Mouse (Mus musculus): ENCODE results near the gene Nup35. TPM values are rescaled to one million over a fixed set of nuclear protein-coding genes. Genes with fewer than 3 reads are reported as not detected.

Nup35 gene
- polyA plus RNA-seq (2012; rRNA removed) = 17.4 and 21.9 TPM in 2 replicates

GRCm38 (mm10) chr2:80616854-80617737 lies at the start of gene Nup35, which contains the start of gene Dusp19:
Nup35 (plus strand) TSS chr2:80617236.
Dusp19 (plus strand) TSS chr2:80617045.
- peak; percentile 88 for DNase-seq (ENCODE audit: low spot score)

DNA sequence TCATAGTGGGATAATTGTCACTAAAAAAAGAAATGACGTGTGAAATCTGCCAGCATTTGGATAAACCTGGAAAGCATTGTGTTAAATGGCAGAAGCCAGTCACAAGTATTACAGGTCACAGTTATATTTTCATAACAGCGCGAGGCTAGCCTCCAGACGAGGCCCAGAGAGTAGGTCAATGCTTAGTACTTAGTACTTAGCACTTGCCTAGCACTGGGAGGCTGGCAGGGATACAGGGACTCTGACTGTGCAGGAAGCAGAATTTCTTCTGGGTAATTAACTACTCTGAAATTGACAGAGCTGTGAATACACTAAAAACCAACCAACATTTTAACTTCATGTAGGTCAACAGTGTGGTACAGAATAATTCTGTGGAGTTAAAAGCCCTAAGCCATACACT lies 49.6 kb upstream of the Nup35 start:
- no peak for DNase-seq (ENCODE audit: low spot score)

- DNase-seq (ENCODE audit: low spot score) = no peak
Measured at GRCm38 (mm10) chr2:80570656-80571055, 46.4 kb upstream of the Nup35 start.

DNA sequence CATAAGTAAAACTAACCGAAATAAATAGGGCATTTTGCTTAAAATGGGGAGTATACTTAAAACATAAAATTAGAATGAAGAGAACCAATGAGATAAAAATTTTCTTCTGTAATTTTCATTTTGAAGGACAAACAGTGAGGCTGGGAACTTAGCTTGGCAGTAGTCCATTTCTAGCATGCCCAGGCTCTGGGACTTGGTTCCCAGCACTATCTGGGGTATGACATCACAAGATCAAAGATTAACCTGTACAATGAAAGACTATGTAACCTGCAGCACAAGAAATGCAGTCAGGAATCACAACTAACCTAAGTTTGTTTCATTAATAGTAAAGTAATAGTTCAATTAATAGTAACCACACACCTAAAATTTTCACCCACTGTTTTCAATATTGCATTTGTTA lies 39.8 kb upstream of the Nup35 start:
- DNase-seq (ENCODE audit: low spot score) = no peak

GRCm38 (mm10) chr2:80579253-80579891 lies 37.7 kb upstream of the Nup35 start:
- DNase-seq (ENCODE audit: low spot score) = no peak

DNA sequence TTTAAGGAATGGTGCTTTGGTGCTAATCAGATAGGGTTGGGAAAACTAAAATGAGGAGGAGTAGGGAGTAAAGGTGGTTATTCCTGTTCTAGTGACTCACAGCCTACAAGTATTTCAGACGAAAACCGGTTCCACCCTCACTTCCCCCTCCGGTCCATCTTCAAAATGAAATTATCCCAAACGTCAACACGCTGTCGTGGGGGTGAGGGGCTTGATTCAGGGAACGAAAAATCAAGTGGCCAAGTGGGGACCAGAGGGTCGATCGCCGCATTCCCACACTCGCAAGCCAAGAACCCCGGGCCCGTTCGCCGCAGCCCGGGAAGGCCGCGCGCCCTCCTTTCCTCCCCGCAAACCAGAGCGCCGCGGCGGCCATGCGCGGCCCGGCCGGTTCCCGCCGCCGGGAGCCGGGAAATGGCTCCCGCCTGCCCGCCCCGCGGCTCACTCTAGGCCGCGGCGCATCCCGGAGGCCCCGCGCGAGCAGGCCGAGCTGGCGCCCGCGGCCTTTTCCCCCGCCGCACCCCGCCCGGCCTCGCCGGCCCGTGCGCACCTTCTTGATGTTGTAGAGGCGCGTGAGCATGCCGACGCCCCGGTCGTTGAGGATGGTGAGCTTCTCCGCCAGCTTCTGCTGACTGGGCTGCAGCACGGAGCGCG lies 36.6 kb upstream of the Nup35 start:
- no peak for DNase-seq (ENCODE audit: low spot score)

- DNase-seq (ENCODE audit: low spot score) = peak; percentile 95
Measured at GRCm38 (mm10) chr2:80581043-80581711, 35.9 kb upstream of the Nup35 start, which contains the start of gene Nckap1. Nckap1 (minus strand) TSS chr2:80581380.

DNA sequence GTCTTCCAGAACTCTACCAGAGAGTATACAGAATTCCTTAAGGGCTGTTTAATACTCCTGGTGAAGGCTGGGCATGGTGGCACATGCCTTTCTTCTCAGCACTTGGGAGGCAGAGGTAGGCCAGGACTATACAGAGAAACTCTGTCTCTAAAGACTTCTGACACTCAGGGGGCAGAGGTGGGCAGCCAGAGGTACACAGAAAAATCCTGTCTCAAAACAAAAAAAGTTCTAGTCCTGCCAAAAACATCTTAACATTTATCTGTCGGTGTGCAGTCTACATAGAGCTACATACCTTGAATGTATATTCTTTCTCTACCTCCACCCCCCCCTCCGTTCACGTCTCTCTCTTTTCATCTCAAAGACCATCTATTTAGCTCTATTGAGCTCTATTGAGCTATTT lies 34.7 kb upstream of the Nup35 start:
- no peak for DNase-seq (ENCODE audit: low spot score)

GRCm38 (mm10) chr2:80594215-80594918 lies 22.7 kb upstream of the Nup35 start:
- no peak for DNase-seq (ENCODE audit: low spot score)

DNA sequence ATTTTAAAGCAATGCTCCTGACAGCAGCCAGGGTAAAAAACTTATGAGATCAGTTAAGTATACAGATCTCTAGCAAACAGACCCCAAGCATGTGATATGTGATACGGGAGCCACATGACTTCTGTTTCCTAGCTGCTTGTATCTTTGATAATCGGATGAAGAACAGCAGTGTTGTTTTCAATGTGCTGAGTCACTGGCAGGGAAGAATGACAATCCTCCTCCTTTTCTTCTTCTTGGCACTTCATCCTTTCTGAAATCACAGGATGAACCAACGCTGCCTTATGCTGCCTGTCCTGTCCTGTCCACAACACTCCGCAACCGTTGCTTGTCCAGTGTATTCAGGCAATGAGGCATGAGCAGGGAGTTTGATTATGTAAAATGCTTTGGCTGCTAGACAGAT lies 20.1 kb upstream of the Nup35 start:
- DNase-seq (ENCODE audit: low spot score) = no peak

DNA sequence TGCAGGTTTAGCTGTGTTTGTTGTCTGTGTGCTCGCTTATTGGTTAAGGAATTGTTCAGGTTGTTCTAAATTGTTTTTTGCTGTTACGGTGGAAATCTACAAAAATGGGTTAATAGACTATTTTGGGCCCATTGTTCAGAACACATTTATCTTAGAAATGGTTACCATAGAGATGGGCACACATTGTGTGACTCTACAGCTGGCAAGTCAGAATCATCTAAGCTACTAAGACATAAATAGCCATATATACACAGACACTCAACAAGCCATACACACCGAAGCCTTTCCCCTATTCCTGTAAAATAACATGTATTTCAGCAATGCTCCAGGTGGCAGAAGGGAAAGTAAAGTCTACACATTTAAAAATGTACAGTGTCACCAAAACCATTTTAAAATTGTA lies 17.2 kb upstream of the Nup35 start:
- no peak for DNase-seq (ENCODE audit: low spot score)

DNA sequence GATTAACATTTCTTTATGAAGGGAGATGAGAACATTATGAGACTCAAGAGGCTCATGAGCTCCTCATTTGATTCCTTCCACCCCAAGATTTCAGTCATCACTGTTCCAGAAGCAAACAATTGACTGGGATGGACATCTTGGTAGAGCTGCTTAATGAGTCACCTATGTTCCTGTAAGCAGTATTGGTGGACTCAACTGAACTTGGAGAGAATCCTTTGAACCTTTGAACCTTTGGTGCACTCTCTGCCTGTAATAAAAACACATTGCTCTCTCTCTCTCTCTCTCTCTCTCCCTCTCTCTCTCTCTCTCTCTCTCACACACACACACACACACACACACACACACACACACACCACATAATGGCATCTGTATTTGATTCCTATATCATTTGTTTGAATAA lies 16.4 kb upstream of the Nup35 start:
- DNase-seq (ENCODE audit: low spot score) = no peak

- DNase-seq (ENCODE audit: low spot score) = no peak
Measured at GRCm38 (mm10) chr2:80602756-80603155, 14.3 kb upstream of the Nup35 start.

DNA sequence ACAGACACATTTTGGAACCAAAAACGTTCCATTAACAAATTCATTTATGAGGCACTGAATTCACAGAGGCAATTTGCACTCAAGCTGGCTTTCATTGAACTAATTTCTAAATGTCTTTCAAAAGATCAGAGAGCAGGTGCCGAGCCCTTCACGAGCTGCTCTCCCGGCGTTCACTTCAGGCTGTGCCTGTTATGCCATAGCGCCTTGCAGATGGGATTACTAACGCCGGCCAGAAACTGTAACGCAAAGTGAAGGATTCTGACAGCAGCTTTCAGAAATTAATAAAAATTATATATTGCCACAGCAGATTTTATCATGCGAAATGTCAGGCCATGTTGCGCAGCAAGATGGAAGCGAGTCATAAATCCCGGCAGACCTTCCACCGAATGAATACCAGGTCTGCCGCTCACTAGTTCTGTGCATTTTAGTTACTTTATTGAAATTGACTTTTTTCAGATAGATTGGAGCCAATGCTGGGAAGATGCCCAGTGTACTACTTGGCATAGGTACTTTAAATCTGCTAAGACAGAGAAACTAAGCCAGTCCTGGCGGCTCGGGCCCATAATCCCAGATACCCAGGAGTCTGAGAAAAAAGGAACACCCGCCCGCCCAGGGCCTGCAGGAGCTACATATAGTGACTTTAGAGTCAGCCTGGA lies 13.1 kb upstream of the Nup35 start:
- DNase-seq (ENCODE audit: low spot score) = no peak

DNA sequence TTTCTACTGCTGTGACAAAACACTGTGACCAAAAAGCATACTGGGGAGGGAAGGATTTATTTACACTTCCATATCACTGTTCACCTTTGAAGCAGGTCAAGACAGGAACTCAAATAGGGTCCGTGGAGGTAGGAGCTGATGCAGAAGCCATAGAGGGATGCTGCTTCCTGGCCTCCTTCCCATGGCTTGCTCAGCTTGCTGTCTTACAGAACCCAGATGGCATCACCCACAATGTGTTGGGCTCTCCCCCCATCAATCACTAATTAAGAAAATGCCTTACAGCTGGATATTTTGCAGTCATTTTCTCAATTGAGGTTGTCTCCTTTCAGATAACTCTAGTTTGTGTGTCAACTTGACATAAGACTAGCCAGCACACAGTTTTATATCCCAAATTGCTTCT lies 4.8 kb upstream of the Nup35 start:
- DNase-seq (ENCODE audit: low spot score) = no peak

- no peak for DNase-seq (ENCODE audit: low spot score)
Measured at GRCm38 (mm10) chr2:80612796-80613195, 4.2 kb upstream of the Nup35 start.

- DNase-seq (ENCODE audit: low spot score) = no peak
Measured at GRCm38 (mm10) chr2:80618991-80619390, 2.0 kb downstream of the Nup35 start.

DNA sequence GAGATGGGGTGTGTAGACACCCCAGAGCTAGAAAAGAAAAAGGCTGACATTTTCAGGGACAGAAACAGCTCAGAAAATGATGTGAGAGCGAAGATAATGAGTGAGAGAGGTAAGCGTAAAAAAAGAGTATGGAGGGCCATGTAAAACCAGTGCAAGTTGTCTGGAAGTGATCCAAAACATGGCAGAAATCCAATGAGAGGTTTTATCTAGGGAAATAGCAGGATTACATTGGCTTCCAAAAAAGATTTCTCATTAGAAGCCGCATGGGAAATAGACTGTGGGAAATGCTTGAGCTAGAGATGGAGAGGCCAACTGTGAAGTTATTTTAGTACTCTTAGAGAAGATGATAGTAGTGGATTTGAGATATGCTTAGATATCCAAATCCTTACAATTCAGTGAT lies 4.9 kb downstream of the Nup35 start:
- DNase-seq (ENCODE audit: low spot score) = no peak

DNA sequence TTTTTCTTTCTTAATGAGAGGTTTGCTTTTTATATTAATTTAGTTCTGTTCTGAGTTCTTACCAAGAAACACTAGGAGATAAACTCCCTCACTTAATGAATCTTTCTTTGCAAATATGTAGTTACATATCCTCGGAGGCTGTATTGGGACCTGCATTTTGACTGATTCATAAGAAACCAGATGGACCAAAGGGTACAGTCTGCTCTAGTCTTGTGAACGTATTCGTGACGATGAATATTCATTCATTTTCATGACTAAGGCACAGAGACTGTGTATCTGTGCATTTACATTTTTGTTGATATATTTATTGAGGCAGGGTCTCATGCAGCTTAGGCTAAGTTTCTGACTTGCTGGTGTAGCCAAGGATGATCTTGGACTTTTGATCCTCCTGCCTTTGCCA lies 7.5 kb downstream of the Nup35 start:
- DNase-seq (ENCODE audit: low spot score) = no peak

DNA sequence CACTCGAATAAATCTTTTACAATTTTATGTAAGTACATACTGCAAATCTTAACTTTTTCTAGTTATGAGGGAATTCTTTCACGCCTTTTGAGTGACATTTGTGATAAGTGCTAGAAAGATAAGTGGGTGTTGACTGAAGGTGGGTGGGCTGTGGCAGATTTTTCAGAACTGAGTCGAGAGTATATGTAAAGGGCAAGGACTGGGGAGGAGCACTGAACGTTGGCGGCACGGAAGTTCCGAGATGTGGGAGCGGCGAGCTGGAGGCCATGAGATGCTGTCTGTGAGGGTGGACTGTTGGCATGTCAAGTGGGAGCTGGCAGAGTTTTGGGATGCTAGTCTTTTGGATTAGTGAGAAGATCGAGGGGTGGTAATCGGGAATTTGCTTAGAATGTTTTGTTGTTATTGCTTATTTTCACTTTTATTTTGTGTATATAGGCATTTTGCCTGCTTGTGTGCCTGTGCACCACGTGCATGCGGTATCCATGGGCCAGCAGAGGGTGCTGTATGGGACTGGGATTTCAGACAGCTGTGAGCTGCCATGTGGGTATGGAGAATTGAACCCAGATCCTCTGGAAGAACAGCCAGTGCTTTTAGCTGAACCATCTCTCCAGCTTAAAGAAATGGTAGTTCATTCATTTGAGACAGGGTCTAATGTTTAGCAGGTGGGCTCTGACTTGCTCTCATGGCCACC lies 15.4 kb downstream of the Nup35 start:
- DNase-seq (ENCODE audit: low spot score) = no peak

Measured in urinary bladder, adult 2 months (tissue).